Mouse (Mus musculus): ENCODE data around the gene Ssbp2.

DNA sequence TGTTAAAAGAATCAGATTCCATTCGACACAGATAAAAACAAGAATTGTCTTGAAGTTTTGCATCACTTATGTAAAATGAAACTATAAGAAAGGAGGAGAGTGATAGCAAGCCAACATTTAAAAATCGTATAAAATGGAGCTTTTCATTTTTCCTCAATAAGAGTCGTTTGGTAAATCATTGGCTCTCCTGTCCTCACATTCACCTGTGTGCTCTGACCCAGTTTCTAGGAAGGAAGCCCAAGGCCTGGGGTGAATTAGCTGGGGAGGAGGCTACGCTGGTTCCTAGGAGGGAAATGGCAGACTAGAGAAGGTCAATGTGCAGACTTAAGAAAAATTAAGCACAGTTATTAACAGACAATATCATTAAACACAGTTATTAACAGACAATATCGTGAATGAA lies 156.8 kb downstream of the Ssbp2 start:
- TF ChIP-seq GATA1 (IDR thresholded peaks at IDR 0.05; ENCODE audit: low read length) (no peak), TAL1 (IDR thresholded peaks at IDR 0.05; ENCODE audit: low read length) (no peak)

Data from erythroblast, embryonic 14.5 days (primary cell).